Comparison of ENCODE assay signal across 24 mouse cellular contexts in the genomic region with DNA sequence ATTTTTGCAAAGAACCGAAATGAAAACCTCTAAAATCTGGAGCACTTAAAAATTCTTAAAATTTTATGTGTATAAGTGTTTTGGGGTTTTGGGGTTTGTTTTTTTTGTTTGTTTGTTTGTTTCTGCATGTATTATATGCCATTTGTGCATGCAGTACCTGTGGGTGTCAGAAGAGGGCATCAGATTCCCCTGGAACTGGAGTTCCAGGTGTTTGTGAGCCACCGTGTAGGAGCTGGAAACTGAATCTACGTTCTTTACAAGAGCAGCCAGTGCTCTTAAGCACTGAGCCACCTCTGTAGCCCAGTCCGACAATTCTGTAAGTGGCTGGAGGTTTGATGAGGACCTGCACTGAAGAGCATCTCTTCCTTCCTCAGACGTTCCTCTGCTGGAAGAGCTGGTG. TPM values are rescaled to one million over a fixed set of nuclear protein-coding genes. Genes with fewer than 3 reads are reported as not detected.
"Had no signal": no experiment of that assay in that cellular context is flagged by ENCODE, and none has a peak within 500 bp of the region (broad histone marks: within the 10 kb centered on the region; RNA-seq: fewer than 3 reads in every experiment).

No protein-coding gene starts in this region.

- H3K27ac ChIP-seq: kidney, postnatal 0 days; limb, embryonic 10.5 days; lung, embryonic 15.5 days; midbrain, embryonic 13.5 days; neural tube, embryonic 15.5 days had no signal

- H3K4me1 ChIP-seq: limb, embryonic 10.5 days; lung, embryonic 15.5 days; midbrain, embryonic 13.5 days; neural tube, embryonic 15.5 days had no signal

- ATAC-seq: midbrain, embryonic 13.5 days had no signal

- DNase-seq: kidney, adult 11 months; kidney, adult 9 months; kidney, postnatal 36 days; lung, postnatal 36 days; right cerebral cortex, adult 18-20 months; right cerebral cortex, postnatal 25 days; thymus, postnatal 36 days had no signal

- H3K4me2 ChIP-seq: liver, embryonic 11.5 days; lung, embryonic 15.5 days; midbrain, embryonic 13.5 days; neural tube, embryonic 15.5 days had no signal

- H3K36me3 ChIP-seq: limb, embryonic 10.5 days; lung, embryonic 15.5 days; midbrain, embryonic 13.5 days; neural tube, embryonic 15.5 days had no signal

- H3K9ac ChIP-seq: lung, embryonic 15.5 days; midbrain, embryonic 13.5 days; neural tube, embryonic 15.5 days had no signal

- H3K4me3 ChIP-seq: limb, embryonic 10.5 days; lung, embryonic 15.5 days; midbrain, embryonic 13.5 days; myocyte; neural tube, embryonic 15.5 days had no signal

- H3K27me3 ChIP-seq: lung, embryonic 15.5 days; midbrain, embryonic 13.5 days; neural tube, embryonic 15.5 days had no signal

- H3K9me3 ChIP-seq: limb, embryonic 10.5 days; lung, embryonic 15.5 days; neural tube, embryonic 15.5 days had no signal

RNA-seq across cellular contexts. Expression of a gene that starts 1.3 kb away (rescaled TPM):
- total RNA-seq: layer of hippocampus, adult 18-20 months; layer of hippocampus, postnatal 14 days; left cerebral cortex, adult 18-20 months; left cerebral cortex, postnatal 14 days; megakaryocyte progenitor cell, adult 5-6 weeks; midbrain, postnatal 0 days had no signal
- polyA plus RNA-seq: kidney, postnatal 0 days; limb, embryonic 10.5 days; limb, embryonic 14.5 days; liver, embryonic 11.5 days; liver, embryonic 16.5 days; lung, embryonic 15.5 days; midbrain, embryonic 13.5 days; midbrain, postnatal 0 days; myocyte; neural tube, embryonic 11.5 days; neural tube, embryonic 15.5 days; thymus, postnatal 0 days had no signal

RNA-seq across cellular contexts. Expression of a gene that starts 39.2 kb away (rescaled TPM):
- total RNA-seq: megakaryocyte progenitor cell, adult 5-6 weeks had no signal
